Mouse (Mus musculus): ENCODE data around the gene Fam83c.

The Fam83c gene

DNA sequence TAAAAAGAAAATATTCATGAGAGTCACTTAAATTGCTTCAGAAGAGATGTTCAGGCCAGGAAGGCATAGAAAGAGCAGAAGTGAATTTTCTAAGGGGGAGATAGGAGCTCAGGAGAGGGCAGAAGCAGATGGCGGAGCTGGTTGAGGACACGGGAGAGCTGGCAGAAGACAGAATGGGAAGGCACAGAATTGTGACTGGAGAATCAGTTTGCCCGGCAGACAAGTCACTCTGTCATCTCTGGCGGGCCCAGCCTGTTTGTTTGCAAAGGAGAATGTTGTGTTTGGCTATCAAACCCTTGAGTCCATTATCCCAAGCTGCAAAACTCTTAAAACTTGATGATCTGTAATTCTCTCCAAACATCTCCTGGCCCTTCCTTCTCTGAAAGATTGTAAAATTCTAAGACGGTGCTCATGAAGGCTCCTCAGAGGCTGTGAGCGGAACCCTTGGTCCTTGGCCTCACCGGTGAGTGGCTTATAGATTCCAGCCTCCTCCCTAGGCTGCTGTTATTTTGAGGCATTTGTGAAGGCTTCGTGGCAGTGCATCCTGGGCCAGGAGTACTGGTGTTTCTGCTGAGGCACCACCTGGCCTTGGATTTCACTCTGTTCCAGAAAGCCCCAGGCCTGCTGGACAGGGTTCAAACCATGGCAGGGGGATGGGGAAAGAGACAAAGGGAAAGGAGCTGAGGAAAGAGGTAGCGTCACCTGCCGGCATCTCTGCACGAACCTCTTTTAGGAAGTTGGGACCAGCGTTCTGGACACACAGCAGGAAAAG, 39.8 kb downstream of the Fam83c start:
- DNase-seq (ENCODE audit: low spot score in 2 of 2): no peak

- no peak for DNase-seq (ENCODE audit: low spot score in 2 of 2)
These were observed 41.8 kb downstream of the Fam83c start for GRCm38 (mm10) chr2:155792899-155793298.

GRCm38 (mm10) chr2:155787949-155788931, 46.4 kb downstream of the Fam83c start:
- DNase-seq (ENCODE audit: low spot score in 2 of 2): no peak

DNA sequence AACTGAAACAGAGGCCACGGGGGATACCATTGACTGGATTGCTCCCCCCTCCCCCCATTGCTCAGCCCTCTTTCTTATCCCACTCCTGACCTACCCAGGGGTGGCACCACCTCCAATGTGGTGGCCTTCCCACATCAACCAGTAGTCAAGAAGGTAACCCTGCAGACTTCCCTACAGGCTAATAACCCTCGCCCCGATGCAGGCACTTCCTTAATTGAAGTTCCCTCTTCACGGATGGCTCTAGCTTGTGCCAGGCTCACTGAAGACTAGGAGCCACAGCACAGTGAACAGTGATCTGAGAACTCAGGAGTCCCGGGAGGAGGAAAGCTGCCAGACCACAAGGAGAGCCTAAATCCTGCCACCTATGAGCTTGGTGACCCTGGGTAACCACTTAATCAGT, 47.7 kb downstream of the Fam83c start:
- no peak for DNase-seq (ENCODE audit: low spot score in 2 of 2)

- DNase-seq (ENCODE audit: low spot score in 2 of 2): no peak
These were observed 50.1 kb downstream of the Fam83c start for GRCm38 (mm10) chr2:155784534-155784933.

- DNase-seq (ENCODE audit: low spot score in 2 of 2): no peak
These were observed 55.1 kb downstream of the Fam83c start for GRCm38 (mm10) chr2:155779506-155779905.

DNA sequence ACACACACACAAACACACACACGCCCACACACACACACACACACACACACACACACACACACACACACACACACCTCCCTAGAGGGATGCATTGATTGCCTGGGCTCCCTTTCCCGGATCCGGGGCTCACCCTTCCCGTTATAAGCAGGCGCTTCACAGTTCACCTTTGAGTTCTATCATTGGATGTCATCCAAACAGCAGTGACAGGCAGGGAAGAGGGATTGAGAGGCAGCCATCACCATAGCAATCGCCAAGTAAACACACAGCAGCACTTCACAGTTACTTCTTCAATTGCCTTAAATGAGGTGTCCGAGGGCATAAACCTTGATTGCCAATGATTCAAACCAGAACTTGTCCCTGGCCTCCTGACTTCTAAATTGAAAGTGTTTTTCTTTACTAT, 55.6 kb downstream of the Fam83c start:
- no peak for DNase-seq (ENCODE audit: low spot score in 2 of 2)

DNA sequence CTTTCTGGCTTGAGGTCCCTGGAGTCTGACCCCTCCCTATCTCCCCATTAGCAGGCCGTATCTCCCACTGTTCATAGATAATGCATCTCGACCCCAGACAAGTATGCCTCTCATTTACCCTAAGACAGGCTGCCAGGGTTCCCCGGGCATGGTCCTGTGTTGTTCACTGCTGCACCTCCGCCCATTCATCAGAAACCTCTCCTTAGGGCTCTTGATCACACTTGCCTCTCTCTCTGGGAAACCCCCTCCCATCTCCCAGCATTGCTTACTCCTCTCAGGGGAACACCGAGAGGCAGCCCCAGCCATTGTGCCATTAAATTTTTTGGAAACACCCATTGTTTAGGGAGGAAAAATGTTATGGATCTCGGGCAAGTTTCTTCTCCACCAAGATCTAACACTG, 56.6 kb downstream of the Fam83c start:
- no peak for DNase-seq (ENCODE audit: low spot score in 2 of 2)

DNA sequence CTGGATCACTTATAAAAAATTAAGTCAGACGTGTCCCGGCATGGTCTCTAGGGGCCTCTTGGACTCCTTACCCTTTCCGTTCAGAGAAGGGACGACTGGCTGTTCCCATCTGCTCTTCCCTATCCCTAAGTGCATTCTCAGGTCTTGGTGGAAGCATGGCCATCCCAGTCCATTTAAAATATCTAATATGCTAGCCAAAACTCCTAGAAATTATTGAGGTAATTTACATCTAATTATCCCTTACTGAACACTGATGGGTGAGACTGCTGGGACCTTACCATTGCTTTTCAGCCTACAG, 57.0 kb downstream of the Fam83c start:
- no peak for DNase-seq (ENCODE audit: low spot score in 2 of 2)
